Mouse (Mus musculus) megakaryocyte, embryonic 14.5 days (primary cell): ENCODE data around the gene Hist1h2ab.

Experiments used
- FLI1 ChIP-seq: IDR thresholded peaks from 2 replicates; pipeline ENCODE4 v1.6.1; 2012; ENCODE audit warnings: low read length, inconsistent platforms, mixed read lengths
- GATA1 ChIP-seq: IDR thresholded peaks from 3 replicates; pipeline ENCODE4 v1.6.1; 2012; ENCODE audit warnings: mixed read lengths, low read length, inconsistent platforms, borderline replicate concordance

- TF ChIP-seq GATA1: no peak
- TF ChIP-seq FLI1: no peak
These were observed 33.8 kb upstream of the Hist1h2ab start for GRCm38 (mm10) chr13:23717176-23717575.
